Mouse (Mus musculus) liver, embryonic 11.5 days (tissue): ENCODE data around the gene Gps1. TPM values are rescaled to one million over a fixed set of nuclear protein-coding genes. Genes with fewer than 3 reads are reported as not detected.

ENCODE experiments used
- ATAC-seq: fragments of 200-750 bp; cut with Nextera tagmentation; replicated peaks from 2 replicates; pipeline ENCODE4 v1.8.0; 2017; ENCODE audit warnings: moderate number of reproducible peaks, mild to moderate bottlenecking, moderate TSS enrichment, moderate library complexity; ENCODE audit not compliant: low FRiP score
- DNase-seq: peaks from one replicate; pipeline ENCODE4 v3.0.0-alpha.2; 2017; ENCODE audit warnings: low spot score
- H3K27ac ChIP-seq: fragments of 300-500 bp; sonication (generic); 2 replicates; pipeline ENCODE4 v1.5.1; 2014; ENCODE audit warnings: mild to moderate bottlenecking, low read depth, low read length, control low read depth
- H3K27me3 ChIP-seq: fragments of 300-500 bp; sonication (generic); replicated peaks from 2 replicates; pipeline ENCODE4 v1.6.1; 2014; ENCODE audit warnings: low read length, mixed read lengths; ENCODE audit not compliant: control insufficient read depth, insufficient read depth
- H3K36me3 ChIP-seq: fragments of 300-500 bp; sonication (generic); 2 replicates; pipeline ENCODE4 v1.6.1; 2014; ENCODE audit warnings: mild to moderate bottlenecking, low read length, moderate library complexity, mixed read lengths; ENCODE audit not compliant: control insufficient read depth, insufficient read depth
- H3K4me1 ChIP-seq: fragments of 300-500 bp; sonication (generic); replicated peaks from 2 replicates; pipeline ENCODE4 v1.6.1; 2014; ENCODE audit warnings: low read length, mixed read lengths; ENCODE audit not compliant: control insufficient read depth, insufficient read depth
- H3K4me2 ChIP-seq: fragments of 300-500 bp; sonication (generic); 2 replicates; pipeline ENCODE4 v1.6.1; 2014; ENCODE audit warnings: mild to moderate bottlenecking, control low read depth, moderate library complexity
- H3K4me3 ChIP-seq: fragments of 300-500 bp; sonication (generic); 2 replicates; pipeline ENCODE4 v1.5.1; 2014; ENCODE audit warnings: low read depth, low read length, control low read depth
- H3K9ac ChIP-seq: fragments of 300-500 bp; sonication (generic); 2 replicates; pipeline ENCODE4 v1.6.1; 2014; ENCODE audit warnings: low read depth, low read length, control low read depth
- H3K9me3 ChIP-seq: fragments of 300-500 bp; sonication (generic); 2 replicates; pipeline ENCODE4 v1.6.1; 2016; ENCODE audit warnings: low read length, inconsistent platforms, mixed read lengths; ENCODE audit not compliant: control insufficient read depth
- WGBS: fragments of 180-500 bp; shearing (Covaris S2); extraction: QIAGEN DNeasy Blood & Tissue Kit; methylation state at CpG from one replicate; pipeline ENCODE4 v1.1.7; 2014; 5-methylcytosine and 5-hydroxymethylcytosine counted together
- polyA plus RNA-seq: library from polyadenylated mRNA; unstranded; fragments of >200 nt; fragmentation: Nextera tagmentation; extraction: Ambion mirVana; gene quantifications from 2 replicates; pipeline ENCODE4 v1.2.1, GENCODE M21; 2014

The Gps1 gene
- polyA plus RNA-seq: 209 and 210 TPM in 2 replicates

DNA sequence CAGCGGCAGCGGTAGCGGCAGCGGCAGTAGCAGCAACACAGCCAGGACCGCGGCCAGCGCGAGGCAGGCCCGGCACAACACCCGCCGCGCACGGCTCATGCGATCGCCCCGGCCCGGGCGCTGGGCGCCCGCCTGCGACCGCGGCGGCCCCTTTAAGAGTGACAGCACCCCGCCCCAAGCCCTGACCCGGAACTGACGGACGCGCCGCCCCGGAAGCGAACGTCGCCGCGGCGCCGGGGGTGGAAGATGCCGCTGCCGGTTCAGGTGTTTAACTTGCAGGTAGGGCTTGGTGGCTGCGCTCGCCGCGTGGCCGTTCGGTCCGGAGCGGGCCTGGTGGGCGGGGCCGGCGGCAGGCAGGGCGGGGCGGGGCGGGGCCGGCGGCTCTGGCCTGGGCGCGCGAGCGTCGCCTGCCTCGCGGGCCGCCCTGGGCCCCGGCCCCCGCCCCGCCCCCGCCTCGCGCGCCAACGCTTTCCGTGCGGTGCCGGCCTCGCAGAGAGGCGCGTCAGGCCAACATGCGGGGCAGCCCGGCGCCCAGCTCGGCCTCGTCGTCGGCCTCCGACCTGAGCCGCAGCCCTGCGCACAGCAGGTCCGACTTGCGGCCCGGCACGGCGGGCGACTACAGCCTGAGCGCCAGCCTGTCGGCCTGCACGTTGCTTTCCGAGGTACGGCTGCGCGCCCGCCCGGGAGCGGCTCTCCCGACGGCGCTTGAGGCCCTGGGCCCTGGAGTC, at the start of gene Gps1, which contains the start of gene Rfng:
Gene Gps1 (plus strand): TSS at position 209 of the 728 bp plus-strand sequence.
Gene Rfng (minus strand): TSS at position 144 of the 728 bp plus-strand sequence.
- under 1% methylated on average over 86 of the region's 107 CpGs for WGBS
- H3K4me1 ChIP-seq: peaks cover 18% of the 10 kb centered on the region
- peak within 1 kb of the TSS; percentile 97 for H3K4me3 ChIP-seq
- peaks cover 24% of the 10 kb centered on the region for H3K36me3 ChIP-seq
- ATAC-seq (peak; percentile 82), DNase-seq (peak; percentile 90)
- H3K27ac ChIP-seq: peak within 1 kb of the TSS; percentile 89
- H3K27me3 ChIP-seq: no peaks in the 10 kb centered on the region
- H3K9ac ChIP-seq: peak within 1 kb of the TSS; percentile 96
- H3K9me3 ChIP-seq: no peaks in the 10 kb centered on the region
- peak within 1 kb of the TSS; percentile 95 for H3K4me2 ChIP-seq

DNA sequence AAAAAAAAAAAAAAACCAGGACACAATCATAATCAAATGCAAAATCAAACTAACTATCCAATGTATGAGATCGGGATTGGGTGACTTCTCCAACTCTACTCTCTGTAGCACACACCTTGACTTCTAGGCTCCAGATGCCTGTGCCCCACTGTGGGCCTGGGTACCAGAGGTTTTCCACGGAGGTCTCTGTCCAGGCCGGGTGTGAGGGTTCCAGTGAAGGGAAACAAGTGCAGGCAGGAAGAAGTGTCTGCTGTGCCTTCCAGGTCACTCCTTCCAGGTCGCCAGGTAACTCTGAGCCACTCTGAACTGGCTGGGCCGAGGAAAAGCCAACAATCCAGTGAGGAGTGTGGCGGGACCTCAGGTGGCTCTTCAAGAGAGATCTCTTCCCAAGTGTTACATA, 47.6 kb upstream of the Gps1 start:
- Histone ChIP-seq H3K4me3 (no peak overlapping the region), H3K9ac (no peak overlapping the region), H3K4me1 (no peaks in the 10 kb centered on the region), H3K27ac (no peak overlapping the region), H3K9me3 (no peaks in the 10 kb centered on the region), H3K36me3 (no peaks in the 10 kb centered on the region), H3K4me2 (no peak overlapping the region), H3K27me3 (peaks cover 4% of the 10 kb centered on the region; the same call in 1 of the 2 replicates)
- no peak for ATAC-seq
- DNase-seq: no peak
- 65% methylated on average over 6 of the region's 6 CpGs for WGBS

DNA sequence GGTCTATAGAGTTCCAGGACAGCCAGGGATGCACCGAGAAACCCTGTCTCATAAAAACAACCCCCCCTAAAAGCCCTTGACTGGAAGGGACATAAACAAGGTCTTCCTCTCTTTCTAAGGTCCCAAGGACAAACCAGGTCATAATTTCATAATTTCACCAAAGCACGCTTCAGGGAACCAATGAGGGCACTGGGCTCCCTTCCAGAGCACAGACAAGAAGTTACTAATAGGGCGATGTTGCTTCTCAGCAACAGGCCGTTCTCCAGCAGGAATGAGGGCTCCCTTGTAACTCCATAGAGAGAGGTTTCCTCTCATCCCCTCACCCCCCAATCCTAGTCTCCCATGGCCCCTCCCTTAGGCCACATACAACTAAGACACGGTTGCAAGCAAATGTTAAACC, 43.1 kb upstream of the Gps1 start:
- Histone ChIP-seq H3K9me3 (no peaks in the 10 kb centered on the region), H3K4me2 (no peak overlapping the region), H3K4me1 (no peaks in the 10 kb centered on the region), H3K4me3 (no peak overlapping the region), H3K9ac (no peak overlapping the region), H3K27ac (no peak overlapping the region), H3K27me3 (peaks cover 2% of the 10 kb centered on the region; the same call in 1 of the 2 replicates), H3K36me3 (no peaks in the 10 kb centered on the region)
- no peak for ATAC-seq
- no peak for DNase-seq
- 83% methylated on average over 5 of the region's 5 CpGs for WGBS

DNA sequence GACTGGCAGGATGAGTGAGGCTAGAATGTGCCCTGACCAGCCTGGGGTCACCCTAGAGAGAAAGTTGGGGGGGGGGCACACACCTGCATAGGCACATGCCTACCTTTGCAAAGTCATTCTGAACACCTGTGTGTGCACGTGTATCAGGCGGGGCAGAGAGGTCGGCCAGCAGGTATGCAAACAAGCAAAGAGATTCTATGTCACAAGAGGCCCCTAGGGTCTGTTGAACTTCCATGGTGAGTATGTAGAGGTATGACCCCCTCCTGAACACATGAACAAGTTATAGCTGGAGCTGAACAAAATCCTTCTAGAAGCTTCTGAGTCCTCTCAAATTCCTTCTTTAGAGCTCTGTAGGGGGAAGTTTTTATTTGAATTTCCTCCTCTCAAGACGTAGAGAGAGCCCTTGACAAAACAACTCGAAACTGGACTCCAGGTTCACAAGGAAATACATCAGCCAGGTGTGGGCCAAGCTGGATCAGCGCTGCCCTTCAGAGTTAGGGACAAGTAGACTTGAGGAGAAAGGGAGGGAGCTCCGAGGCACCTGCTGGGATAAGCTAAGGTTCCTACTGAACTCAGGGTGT, 39.9 kb upstream of the Gps1 start:
- Histone ChIP-seq H3K4me1 (no peaks in the 10 kb centered on the region), H3K4me2 (no peak overlapping the region), H3K4me3 (no peak overlapping the region), H3K36me3 (no peaks in the 10 kb centered on the region), H3K27me3 (peaks cover 2% of the 10 kb centered on the region; the same call in 1 of the 2 replicates), H3K9ac (no peak overlapping the region), H3K9me3 (no peaks in the 10 kb centered on the region), H3K27ac (no peak overlapping the region)
- no peak for DNase-seq
- ATAC-seq: no peak
- 72% methylated on average over 7 of the region's 7 CpGs for WGBS

DNA sequence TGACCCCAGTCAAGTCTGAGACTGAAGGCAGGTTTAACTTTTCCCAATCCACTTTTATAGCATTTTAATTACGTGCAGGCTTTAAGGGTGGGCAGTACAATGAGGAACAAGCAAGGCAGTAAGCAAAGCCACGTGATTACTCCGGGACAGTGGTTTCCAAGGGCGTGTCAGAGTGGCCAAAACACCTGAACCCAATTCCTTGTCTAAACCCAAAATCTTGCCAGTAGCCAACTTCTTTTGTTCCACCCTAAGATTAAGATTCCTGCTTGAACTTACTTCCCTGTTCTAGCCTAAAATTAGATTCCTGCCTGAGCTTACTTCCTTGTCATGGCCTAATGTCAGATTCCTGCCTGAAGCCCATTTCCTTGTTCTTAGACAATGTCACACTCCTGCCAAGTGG, 36.1 kb upstream of the Gps1 start:
- DNase-seq: no peak
- 63% methylated on average over 4 of the region's 4 CpGs for WGBS

DNA sequence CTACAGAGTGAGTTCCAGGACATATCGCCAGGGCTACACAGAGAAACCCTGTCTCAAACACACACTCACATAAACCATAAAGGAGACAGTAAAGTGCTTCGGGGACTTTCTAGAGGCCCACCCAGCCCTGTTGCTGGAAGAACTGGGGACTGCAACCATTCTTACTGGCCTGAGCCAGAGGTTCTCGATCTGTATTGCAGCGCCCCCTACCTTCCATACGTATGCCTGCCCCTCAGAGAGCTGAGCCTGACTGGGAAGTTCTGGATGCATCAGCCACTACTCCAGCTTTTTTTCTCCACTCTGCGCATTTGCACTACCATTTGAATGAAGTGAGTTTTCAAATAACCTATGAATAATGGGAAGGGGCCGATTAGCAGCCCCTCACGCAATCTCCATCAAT, 34.6 kb upstream of the Gps1 start:
- DNase-seq (no peak), ATAC-seq (no peak)
- 52% methylated on average over 8 of the region's 8 CpGs for WGBS

More for the DNA sequence above, 36.1 kb upstream of the Gps1 start:
- no peaks in the 10 kb centered on the region for H3K4me1 ChIP-seq
- no peaks in the 10 kb centered on the region for H3K36me3 ChIP-seq
- ATAC-seq: no peak
- H3K27me3 ChIP-seq: peaks cover 4% of the 10 kb centered on the region; the same call in 1 of the 2 replicates
- no peak overlapping the region for H3K27ac ChIP-seq
- H3K9ac ChIP-seq: no peak overlapping the region
- H3K9me3 ChIP-seq: no peaks in the 10 kb centered on the region
- no peak overlapping the region for H3K4me2 ChIP-seq
- H3K4me3 ChIP-seq: no peak overlapping the region

DNA sequence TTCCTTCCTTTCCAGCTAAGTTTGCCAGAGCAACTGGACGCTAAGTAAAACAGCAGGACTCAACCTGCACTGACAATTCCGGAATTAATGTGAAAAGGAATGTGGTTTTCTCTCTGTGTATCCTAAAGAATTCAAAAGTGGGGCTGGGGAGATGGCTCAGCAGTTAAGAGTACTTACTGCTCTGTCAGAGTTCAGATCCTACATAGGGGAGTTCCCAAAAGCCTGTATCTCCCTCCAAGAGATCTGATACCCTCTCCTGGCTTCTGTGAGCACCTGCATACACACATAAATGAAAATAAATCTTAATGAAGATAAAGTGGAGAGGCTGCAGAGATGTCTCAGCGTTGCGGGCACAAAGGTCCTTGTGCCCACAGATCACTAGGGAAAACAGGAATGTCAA, 32.5 kb upstream of the Gps1 start:
- Histone ChIP-seq H3K27ac (no peak overlapping the region), H3K27me3 (peaks cover 4% of the 10 kb centered on the region; the same call in 1 of the 2 replicates), H3K36me3 (no peaks in the 10 kb centered on the region), H3K9me3 (no peaks in the 10 kb centered on the region), H3K4me1 (no peaks in the 10 kb centered on the region), H3K4me3 (no peak overlapping the region), H3K9ac (no peak overlapping the region), H3K4me2 (no peak overlapping the region)
- no peak for DNase-seq
- 63% methylated on average over 4 of the region's 4 CpGs for WGBS
- no peak for ATAC-seq

More for the DNA sequence above, 34.6 kb upstream of the Gps1 start:
- Histone ChIP-seq H3K27ac (no peak overlapping the region), H3K27me3 (peaks cover 4% of the 10 kb centered on the region; the same call in 1 of the 2 replicates), H3K4me1 (no peaks in the 10 kb centered on the region), H3K36me3 (no peaks in the 10 kb centered on the region), H3K9ac (no peak overlapping the region), H3K9me3 (no peaks in the 10 kb centered on the region), H3K4me3 (no peak overlapping the region), H3K4me2 (no peak overlapping the region)

DNA sequence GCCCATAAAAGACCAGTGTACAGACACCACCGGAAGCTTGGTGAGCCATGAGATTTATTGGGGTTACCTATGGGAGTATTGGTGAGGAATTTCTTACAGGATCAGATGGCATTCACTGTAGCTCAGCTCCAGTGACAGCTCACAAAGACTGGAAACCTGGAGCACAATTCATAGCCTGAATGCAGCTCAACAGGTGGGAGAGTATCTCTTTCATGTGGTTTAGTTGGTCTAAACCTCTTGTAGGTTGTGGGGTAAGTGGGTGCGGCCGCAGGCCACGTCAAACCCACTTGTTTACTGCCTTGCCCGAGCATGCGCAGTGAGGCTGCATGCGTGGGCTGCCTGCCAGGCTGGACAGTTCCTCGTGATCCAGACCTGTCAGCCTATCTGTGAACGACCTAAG, 23.8 kb upstream of the Gps1 start:
- 86% methylated on average over 9 of the region's 9 CpGs for WGBS
- ATAC-seq: no peak

More for the DNA sequence above, 23.8 kb upstream of the Gps1 start:
- H3K4me2 ChIP-seq: no peak overlapping the region
- H3K4me3 ChIP-seq: no peak overlapping the region
- H3K9me3 ChIP-seq: peaks cover 12% of the 10 kb centered on the region; the same call in 1 of the 2 replicates
- no peak for DNase-seq
- no peaks in the 10 kb centered on the region for H3K36me3 ChIP-seq
- H3K27me3 ChIP-seq: peaks cover 14% of the 10 kb centered on the region
- no peak overlapping the region for H3K9ac ChIP-seq
- H3K27ac ChIP-seq: no peak overlapping the region
- H3K4me1 ChIP-seq: no peaks in the 10 kb centered on the region
